Mouse (Mus musculus) G1E (cell line): Measurements from ENCODE around the gene Mtap.

Experiments used
- CTCF ChIP-seq: IDR thresholded peaks from 2 replicates; pipeline ENCODE4 v1.5.1; 2012; ENCODE audit warnings: low read depth, low read length, inconsistent platforms, mixed read lengths
- GATA1 ChIP-seq: IDR thresholded peaks from 2 replicates; pipeline ENCODE4 v1.6.1; 2012; ENCODE audit warnings: borderline replicate concordance, low read length, inconsistent platforms, mixed read lengths
- GATA2 ChIP-seq: IDR thresholded peaks from 2 replicates; pipeline ENCODE4 v1.6.1; 2012; ENCODE audit warnings: low read depth, low read length, inconsistent platforms, borderline replicate concordance
- POLR2AphosphoS5 ChIP-seq: IDR thresholded peaks from 2 replicates; pipeline ENCODE4 v1.6.1; 2012; ENCODE audit warnings: low read depth, low read length, inconsistent platforms; ENCODE audit not compliant: insufficient replicate concordance
- TAL1 ChIP-seq: conservative IDR thresholded peaks from 2 replicates; pipeline ENCODE4 v1.6.1; 2012; ENCODE audit warnings: low read depth, low read length, inconsistent platforms, mixed read lengths

GRCm38 (mm10) chr4:89136906-89137541 lies at the start of gene Mtap:
- TF ChIP-seq POLR2AphosphoS5 (no peak), CTCF (no peak), GATA1 (no peak), TAL1 (no peak), GATA2 (no peak)
